Mouse (Mus musculus): Measurements from ENCODE around the gene Ikzf2.
A peak's percentile ranks its signal among the peaks of the same experiment; 100 is the strongest.

Gene Ikzf2

GRCm38 (mm10) chr1:69667456-69667855 is 19.6 kb downstream of the Ikzf2 start:
- DNase-seq (ENCODE audit: extremely low read depth, low read depth, low spot score): no peak

- no peak for DNase-seq (ENCODE audit: extremely low read depth, low read depth, low spot score)
Measured at GRCm38 (mm10) chr1:69659779-69660178, 27.3 kb downstream of the Ikzf2 start.

DNA sequence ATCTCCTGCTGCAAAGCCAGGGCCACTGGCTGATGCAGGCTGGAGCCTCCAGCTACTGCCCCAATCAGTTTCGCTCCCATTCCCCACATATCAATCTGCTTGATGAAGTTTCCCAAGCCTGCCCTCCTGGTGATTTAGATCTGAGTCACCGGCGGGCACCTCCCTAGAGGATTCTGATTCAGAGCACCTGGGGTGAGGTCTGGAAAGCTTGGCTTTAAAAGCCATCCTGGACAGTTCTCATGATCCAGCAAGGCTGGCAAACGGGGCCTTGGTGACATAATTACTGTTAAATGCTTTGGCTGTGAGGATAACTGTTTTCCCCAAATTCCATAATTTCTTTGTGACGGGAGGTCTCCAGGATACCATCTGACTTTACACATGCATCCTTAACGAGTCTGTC is 29.0 kb downstream of the Ikzf2 start:
- DNase-seq (ENCODE audit: extremely low read depth, low read depth, low spot score): no peak

GRCm38 (mm10) chr1:69657455-69657854 is 29.6 kb downstream of the Ikzf2 start:
- DNase-seq (ENCODE audit: extremely low read depth, low read depth, low spot score): no peak

GRCm38 (mm10) chr1:69656929-69657328 is 30.1 kb downstream of the Ikzf2 start:
- DNase-seq (ENCODE audit: extremely low read depth, low read depth, low spot score): no peak

DNA sequence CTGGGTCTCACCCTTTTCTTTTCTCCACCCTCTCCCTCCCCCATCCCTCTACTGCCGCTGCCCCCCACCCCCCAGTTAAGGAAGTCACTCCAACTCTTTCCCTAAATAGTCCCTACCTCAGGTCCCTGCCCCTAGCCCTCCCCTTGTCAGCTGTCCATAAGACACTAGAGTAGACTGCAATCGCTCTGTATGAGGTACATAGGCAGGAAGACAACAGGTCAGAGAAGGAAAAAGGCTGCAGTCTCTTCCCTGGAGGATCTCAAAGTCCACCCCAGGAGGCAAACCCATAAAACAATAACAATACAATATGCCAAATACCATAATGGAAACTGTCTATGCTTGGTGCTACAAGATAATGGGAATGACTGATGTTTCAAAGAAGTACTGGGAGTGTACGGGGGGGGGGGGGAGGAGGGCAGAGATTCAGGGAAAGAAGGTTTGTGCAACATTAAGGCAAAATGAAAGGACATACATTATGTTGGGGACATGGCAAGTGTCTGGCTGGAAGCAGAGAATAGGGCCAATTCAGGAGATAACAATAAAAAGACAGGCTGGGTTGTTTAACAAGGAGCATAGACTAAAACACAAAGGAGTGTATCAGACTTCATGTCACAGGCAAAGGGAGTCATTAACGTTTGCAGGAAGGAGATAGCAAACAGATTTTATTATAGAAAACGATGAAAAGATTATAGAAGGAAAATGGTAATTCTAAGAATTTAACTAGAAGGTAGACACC is 30.8 kb downstream of the Ikzf2 start:
- no peak for DNase-seq (ENCODE audit: extremely low read depth, low read depth, low spot score)

DNA sequence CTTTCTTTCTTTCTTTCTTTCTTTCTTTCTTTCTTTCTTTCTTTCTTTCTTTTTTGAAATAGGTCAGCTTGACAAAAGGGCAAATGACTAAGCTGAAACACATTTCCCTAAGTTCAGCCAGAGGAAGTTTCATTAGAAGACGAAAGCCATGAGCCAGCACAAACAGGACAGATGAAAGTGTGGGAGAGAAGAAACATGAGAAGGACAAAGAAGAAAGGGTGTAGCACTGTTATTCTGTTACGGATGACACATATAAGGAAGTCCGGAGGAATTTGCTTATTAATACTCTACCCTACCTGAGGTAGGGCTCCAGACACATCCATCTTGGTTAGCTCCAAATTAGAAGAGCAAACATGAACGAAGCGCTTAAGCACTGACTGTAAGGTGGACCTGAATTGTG is 31.7 kb downstream of the Ikzf2 start:
- DNase-seq (ENCODE audit: extremely low read depth, low read depth, low spot score): no peak

DNA sequence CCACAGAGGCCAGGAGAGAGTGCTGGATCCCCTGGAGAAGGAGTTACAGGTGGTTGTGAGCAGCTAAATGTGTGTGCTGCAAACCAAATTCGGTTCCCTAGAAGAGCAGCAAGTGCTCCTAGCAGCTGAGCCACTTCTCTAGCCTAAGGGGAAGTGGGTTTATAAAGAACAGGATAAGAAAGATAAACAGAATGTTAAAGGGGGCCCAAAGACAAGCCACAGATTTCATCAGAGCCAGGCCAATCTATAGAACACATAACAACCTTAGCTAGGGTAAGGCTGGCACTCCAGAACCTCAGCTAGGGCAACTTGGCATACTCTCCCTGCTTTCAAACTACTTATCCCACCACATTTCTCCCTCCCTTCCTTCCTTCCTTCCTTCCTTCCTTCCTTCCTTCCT is 32.1 kb downstream of the Ikzf2 start:
- no peak for DNase-seq (ENCODE audit: extremely low read depth, low read depth, low spot score)

- DNase-seq (ENCODE audit: extremely low read depth, low read depth, low spot score): no peak
Measured at GRCm38 (mm10) chr1:69653419-69653818, 33.6 kb downstream of the Ikzf2 start.

DNA sequence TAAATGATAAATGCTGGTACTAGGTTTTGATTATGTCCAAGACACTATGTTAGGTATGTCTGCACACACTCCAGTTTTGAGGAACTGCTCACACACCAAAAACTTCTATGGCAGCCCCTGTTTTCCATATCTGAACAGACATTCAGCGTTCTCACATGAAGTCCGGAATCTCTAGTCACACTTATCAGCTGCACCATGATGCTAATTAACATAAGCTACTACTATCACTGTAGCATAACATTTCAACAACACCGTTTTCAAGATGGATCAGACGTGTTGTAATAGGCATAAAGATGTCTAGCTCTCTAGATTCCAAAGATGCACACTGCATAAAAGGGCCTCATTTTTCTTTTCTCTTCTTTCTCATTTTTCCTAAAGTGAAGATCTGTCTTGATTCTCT is 43.9 kb downstream of the Ikzf2 start:
- no peak for DNase-seq (ENCODE audit: extremely low read depth, low read depth, low spot score)

- no peak for DNase-seq (ENCODE audit: extremely low read depth, low read depth, low spot score)
Measured at GRCm38 (mm10) chr1:69641986-69642385, 45.1 kb downstream of the Ikzf2 start.

DNA sequence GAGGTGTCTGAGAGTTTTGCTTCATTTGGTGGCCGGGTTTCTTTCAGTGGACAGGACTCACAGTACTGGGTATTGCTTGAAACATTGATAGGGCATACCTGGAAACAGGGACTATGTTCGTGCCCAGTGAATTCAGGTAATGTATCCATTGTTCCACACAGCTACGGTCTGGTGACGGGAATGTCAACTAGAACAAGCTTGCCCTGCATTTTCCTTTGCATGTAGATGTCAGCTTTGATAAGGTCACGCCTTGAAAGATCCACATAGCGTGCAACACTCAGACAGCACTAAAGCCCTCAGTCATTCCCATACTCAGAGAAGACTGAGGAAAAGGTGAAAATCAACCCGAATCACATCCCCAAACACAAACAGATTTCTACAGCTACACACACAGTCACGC is 48.7 kb downstream of the Ikzf2 start:
- DNase-seq (ENCODE audit: extremely low read depth, low read depth, low spot score): no peak

DNA sequence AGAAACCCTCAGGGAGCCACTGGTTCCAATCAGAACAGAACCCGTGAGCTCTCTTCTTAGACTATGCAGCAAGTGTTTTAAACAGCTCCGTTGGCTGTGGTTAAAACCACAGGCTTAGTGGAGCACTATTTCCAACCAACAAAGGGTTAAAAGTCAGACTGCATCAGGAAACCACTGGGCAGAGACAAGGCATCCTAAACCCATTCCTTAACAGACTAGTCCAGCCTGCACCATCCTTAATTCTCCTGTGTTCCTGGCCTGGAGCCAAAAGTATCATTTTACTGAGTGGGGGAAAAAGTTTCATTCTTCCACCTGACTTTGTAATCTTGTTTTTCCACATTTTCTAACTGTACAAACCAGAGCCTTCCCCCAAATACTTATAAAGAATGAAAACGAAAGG is 49.1 kb downstream of the Ikzf2 start:
- DNase-seq (ENCODE audit: extremely low read depth, low read depth, low spot score): no peak

DNA sequence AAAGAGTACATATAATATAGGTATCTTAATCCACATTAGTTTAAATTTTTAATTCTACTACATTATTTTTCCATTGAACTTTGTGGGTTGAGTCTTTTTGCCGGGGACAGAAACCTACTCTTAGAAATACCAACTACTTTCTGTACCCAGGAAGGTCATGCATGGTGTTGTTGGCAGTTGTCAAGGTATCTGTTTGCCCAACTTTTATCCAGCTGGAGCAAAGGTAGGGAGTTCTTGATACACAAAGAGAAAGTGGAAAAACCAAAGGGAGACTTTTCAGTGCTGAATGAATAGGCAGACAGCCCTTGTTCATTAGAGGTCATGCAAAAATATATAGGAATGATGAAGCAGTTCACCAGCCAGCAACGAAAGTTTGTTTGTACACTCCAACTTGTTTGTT is 52.8 kb downstream of the Ikzf2 start:
- DNase-seq (ENCODE audit: extremely low read depth, low read depth, low spot score): no peak

DNA sequence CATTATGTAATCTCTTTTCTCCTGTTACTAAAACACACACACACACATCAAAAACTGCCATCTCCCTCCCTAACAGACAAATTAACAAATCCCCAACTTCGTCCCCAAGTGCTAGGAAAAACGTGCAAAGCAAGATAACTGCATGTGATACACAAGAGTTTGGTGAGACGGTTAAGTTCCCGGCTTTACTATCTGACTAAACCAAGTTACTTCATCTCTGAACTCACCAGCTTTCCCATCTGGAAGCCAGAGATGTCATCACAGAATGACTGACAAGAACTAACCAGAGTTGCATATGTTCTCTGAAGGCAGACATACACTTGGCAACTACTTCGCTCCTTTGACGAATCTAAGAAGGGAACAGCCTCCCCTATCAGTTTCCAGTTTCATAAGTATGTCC is 56.5 kb downstream of the Ikzf2 start:
- no peak for DNase-seq (ENCODE audit: extremely low read depth, low read depth, low spot score)

DNA sequence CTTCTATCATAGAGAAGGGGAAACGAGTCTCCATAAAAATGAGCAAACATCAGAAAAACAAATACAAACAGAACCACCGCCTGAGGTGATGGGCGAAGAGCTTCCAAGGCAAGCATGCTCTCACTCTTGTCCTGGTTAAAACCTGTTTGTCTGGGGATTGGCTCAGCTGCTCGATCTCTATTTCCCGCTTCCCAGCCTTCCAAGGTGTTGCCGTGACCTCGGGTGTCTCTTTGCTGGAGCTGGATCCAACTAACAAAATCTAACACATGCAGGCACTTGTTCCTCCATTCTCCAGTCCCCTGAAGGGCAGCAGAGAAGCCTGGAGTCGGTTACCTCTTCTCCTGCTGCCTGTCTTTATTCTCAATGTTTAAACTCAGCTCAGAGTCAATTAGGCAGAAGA is 57.5 kb downstream of the Ikzf2 start:
- DNase-seq (ENCODE audit: extremely low read depth, low read depth, low spot score): peak; percentile 66

DNA sequence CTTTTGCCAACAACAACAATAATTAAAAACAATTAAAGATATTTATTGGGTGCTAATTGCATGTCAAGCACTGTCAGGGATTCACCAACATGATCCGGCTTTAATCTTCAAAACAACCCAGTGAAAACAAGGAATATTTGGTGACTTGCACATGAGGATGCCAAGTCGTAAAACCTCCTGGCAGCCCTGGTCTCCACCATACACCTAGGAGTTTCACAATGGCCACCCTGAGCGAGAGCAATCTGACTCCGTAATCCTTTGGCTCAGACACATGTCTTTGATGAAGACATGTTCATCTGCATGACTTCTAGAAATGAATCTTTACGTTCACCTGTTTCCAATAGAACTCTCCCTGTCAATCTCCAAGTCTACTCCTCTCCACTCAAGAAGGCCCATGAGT is 75.0 kb downstream of the Ikzf2 start:
- DNase-seq (ENCODE audit: extremely low read depth, low read depth, low spot score): peak; percentile 74

DNA sequence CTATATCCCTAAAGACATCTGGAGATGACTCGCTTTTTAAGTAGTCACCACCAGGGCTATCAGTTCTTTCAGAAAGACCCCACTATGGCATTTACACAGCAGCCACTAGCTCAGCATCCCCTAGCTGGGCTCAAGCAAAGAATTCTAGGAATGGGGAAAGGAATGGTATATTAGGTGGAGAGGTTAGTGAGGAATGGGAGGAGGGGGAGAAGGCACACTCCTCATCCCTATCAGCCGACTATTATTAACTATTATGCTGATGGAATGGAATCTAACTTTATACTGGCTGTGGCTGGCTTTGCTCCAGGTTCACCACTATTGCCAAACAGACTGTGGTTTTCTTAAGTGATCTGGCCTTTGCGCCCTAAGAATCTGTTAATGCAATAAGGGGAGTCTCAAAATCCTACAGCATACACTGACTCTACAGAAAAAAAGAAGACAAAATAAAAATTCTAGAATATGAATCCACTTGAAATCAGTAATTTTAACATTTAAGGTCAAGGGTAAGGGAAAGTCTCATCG is 75.8 kb downstream of the Ikzf2 start:
- no peak for DNase-seq (ENCODE audit: extremely low read depth, low read depth, low spot score)

DNA sequence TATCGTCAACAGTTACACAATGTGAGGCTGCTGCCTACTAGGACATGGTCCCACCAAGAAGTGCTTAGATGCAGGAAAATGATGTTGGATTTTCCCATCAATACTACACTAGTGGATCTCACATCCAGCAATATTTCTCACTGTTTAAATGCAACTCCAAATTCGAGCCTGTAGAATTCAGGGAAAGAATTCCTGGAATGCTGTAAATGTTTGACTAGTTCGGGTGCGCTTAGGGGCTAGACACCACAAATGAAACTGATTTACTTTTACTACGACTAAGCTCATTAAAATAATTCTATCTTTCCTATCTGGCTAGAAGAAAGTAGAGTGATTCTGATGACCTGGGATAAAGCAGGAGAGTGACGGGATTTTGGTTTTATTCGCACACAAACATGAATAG is 76.3 kb downstream of the Ikzf2 start:
- DNase-seq (ENCODE audit: extremely low read depth, low read depth, low spot score): no peak

DNA sequence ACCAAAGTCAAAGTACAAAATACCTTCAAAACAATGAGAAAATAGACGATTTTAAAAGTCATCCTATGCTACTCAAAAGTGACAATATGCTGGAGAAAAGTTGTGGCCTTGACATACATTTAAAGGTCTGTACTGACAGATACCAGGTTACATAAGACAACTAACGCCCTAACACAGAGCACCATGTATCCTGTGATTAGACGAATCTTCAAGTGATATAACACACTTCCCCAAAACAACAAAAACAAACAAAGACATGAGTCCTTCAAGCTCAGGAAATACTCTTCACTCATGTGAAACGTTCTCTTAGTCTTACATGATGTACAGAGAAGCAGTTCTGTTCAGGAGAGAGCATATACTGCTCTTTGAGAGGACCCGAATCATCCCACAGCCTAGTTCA is 78.2 kb downstream of the Ikzf2 start:
- DNase-seq (ENCODE audit: extremely low read depth, low read depth, low spot score): no peak

DNA sequence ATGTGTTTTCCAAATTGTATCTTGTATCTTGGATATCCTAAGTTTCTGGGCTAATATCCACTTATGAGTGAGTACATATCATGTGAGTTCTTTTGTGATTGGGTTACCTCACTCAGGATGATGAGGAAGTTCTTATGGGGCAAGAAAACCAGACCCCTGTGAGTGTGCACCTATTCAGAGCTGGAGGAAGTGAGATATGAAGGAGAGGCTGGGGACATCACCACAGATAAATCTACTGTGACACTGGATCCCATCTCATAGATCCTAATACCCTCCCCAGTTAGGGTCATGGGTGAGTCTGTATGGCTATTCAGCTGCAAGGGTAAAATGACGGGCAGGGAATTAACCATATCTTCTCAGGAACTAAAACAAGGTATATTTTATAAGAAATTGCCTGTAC is 80.2 kb downstream of the Ikzf2 start:
- DNase-seq (ENCODE audit: extremely low read depth, low read depth, low spot score): no peak

GRCm38 (mm10) chr1:69604213-69604612 is 82.8 kb downstream of the Ikzf2 start:
- DNase-seq (ENCODE audit: extremely low read depth, low read depth, low spot score): no peak

DNA sequence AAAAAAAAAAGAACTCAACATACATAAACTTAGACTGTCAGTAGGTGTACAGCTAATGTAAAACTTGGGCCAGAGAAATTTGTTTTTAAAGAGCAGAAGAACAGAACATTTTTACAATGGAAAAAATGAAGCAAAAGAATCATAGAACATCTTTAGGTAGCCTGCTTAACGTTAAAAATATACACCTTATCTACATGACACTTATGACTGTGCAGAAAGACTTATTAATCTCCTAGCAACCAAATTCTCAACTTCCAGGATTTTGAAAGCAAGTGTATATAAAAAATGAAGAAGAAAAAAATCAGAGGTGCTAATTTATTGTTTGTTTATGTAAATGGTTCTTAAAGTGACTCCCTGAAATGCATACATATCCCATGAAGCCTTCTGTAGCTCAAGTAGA is 86.1 kb downstream of the Ikzf2 start:
- no peak for DNase-seq (ENCODE audit: extremely low read depth, low read depth, low spot score)
